Mouse (Mus musculus) kidney, embryonic 16.5 days (tissue): ENCODE results near the gene Krt88. TPM values are rescaled to one million over a fixed set of nuclear protein-coding genes. Genes with fewer than 3 reads are reported as not detected.

Source experiments
- ATAC-seq: fragments of 200-750 bp; cut with Nextera tagmentation; 2 replicates; pipeline ENCODE4 v1.8.0; 2017; ENCODE audit warnings: moderate TSS enrichment; ENCODE audit not compliant: low FRiP score, low TSS enrichment
- H3K27ac ChIP-seq: fragments of 300-500 bp; sonication (generic); 2 replicates; pipeline ENCODE4 v1.5.1; 2014; ENCODE audit warnings: low read length
- H3K27me3 ChIP-seq: fragments of 300-500 bp; sonication (generic); 2 replicates; pipeline ENCODE4 v1.6.1; 2014; ENCODE audit warnings: low read length, control low read depth, mixed read lengths; ENCODE audit not compliant: insufficient read depth
- H3K36me3 ChIP-seq: fragments of 300-500 bp; sonication (generic); 2 replicates; pipeline ENCODE4 v1.6.1; 2014; ENCODE audit warnings: low read length, control low read depth, mixed read lengths; ENCODE audit not compliant: insufficient read depth
- H3K4me1 ChIP-seq: fragments of 300-500 bp; sonication (generic); 2 replicates; pipeline ENCODE4 v1.6.1; 2014; ENCODE audit warnings: low read length, control low read depth, mixed read lengths; ENCODE audit not compliant: insufficient read depth
- H3K4me2 ChIP-seq: fragments of 300-500 bp; sonication (generic); replicated peaks from 2 replicates; pipeline ENCODE4 v1.6.1; 2014; ENCODE audit warnings: low read depth, low read length
- H3K4me3 ChIP-seq: fragments of 300-500 bp; sonication (generic); 2 replicates; pipeline ENCODE4 v1.5.1; 2014; ENCODE audit warnings: mild to moderate bottlenecking, low read length
- H3K9ac ChIP-seq: fragments of 300-500 bp; sonication (generic); replicated peaks from 2 replicates; pipeline ENCODE4 v1.6.1; 2014; ENCODE audit warnings: low read length
- H3K9me3 ChIP-seq: fragments of 300-500 bp; sonication (generic); 2 replicates; pipeline ENCODE4 v1.6.1; 2016; ENCODE audit warnings: low read length, control low read depth
- WGBS: fragments of 180-500 bp; shearing (Covaris S2); extraction: QIAGEN DNeasy Blood & Tissue Kit; methylation state at CpG from one replicate; pipeline ENCODE4 v1.1.7; 2014; 5-methylcytosine and 5-hydroxymethylcytosine counted together
- polyA plus RNA-seq: library from polyadenylated mRNA; unstranded; fragments of >200 nt; fragmentation: Nextera tagmentation; extraction: Ambion mirVana; gene quantifications from 2 replicates; pipeline ENCODE4 v1.2.1, GENCODE M21; 2015

The Krt88 gene
- polyA plus RNA-seq, 1 experiment from 2014 or later: not detected

- Histone ChIP-seq H3K27ac (no peak within 1 kb of the TSS), H3K27me3 (peaks cover 28% of the 10 kb centered on the region), H3K9ac (no peak within 1 kb of the TSS), H3K9me3 (no peaks in the 10 kb centered on the region), H3K4me1 (no peaks in the 10 kb centered on the region; the same call in 1 of the 2 replicates), H3K4me3 (peak within 1 kb of the TSS; percentile 28), H3K4me2 (peak within 1 kb of the TSS; percentile 35), H3K36me3 (no peaks in the 10 kb centered on the region)
- under 1% methylated on average over 34 of the region's 34 CpGs for WGBS
- peak; percentile 39; the same call in 1 of the 2 replicates for ATAC-seq
These were observed 9.0 kb upstream of the Krt88 start, which contains the start of gene Krt87 for GRCm38 (mm10) chr15:101438555-101438954. TSS of gene Krt87 (minus strand) at chr15:101438804.

GRCm38 (mm10) chr15:101440837-101441236, 6.7 kb upstream of the Krt88 start:
- no peak overlapping the region for H3K27ac ChIP-seq
- H3K9me3 ChIP-seq: no peaks in the 10 kb centered on the region
- peaks cover 28% of the 10 kb centered on the region for H3K27me3 ChIP-seq
- H3K4me1 ChIP-seq: no peaks in the 10 kb centered on the region; the same call in 1 of the 2 replicates
- H3K4me2 ChIP-seq: no peak overlapping the region
- WGBS: 71% methylated on average over 4 of the region's 4 CpGs
- H3K36me3 ChIP-seq: no peaks in the 10 kb centered on the region
- no peak overlapping the region for H3K9ac ChIP-seq
- ATAC-seq: no peak
- no peak overlapping the region for H3K4me3 ChIP-seq

- H3K9ac ChIP-seq: no peak overlapping the region
- H3K27me3 ChIP-seq: no peaks in the 10 kb centered on the region
- no peak overlapping the region for H3K4me2 ChIP-seq
- H3K27ac ChIP-seq: no peak overlapping the region
- ATAC-seq: no peak
- no peaks in the 10 kb centered on the region for H3K9me3 ChIP-seq
- no peak overlapping the region for H3K4me3 ChIP-seq
- WGBS: 70% methylated on average over 11 of the region's 11 CpGs
- no peaks in the 10 kb centered on the region for H3K4me1 ChIP-seq
- H3K36me3 ChIP-seq: no peaks in the 10 kb centered on the region
These were observed 972 bp upstream of the Krt88 start for GRCm38 (mm10) chr15:101446572-101446971.

- peak; percentile 51; the same call in 1 of the 2 replicates for ATAC-seq
- WGBS: 7% methylated on average over 13 of the region's 13 CpGs
- H3K27me3 ChIP-seq: no peaks in the 10 kb centered on the region
- H3K9me3 ChIP-seq: peaks cover 3% of the 10 kb centered on the region; the same call in 1 of the 2 replicates
- H3K36me3 ChIP-seq: no peaks in the 10 kb centered on the region
- H3K4me3 ChIP-seq: no peak overlapping the region
- no peaks in the 10 kb centered on the region for H3K4me1 ChIP-seq
- no peak overlapping the region for H3K9ac ChIP-seq
- no peak overlapping the region for H3K4me2 ChIP-seq
- H3K27ac ChIP-seq: no peak overlapping the region
These were observed 5.7 kb downstream of the Krt88 start for GRCm38 (mm10) chr15:101453093-101453736.

- no peak for ATAC-seq
- Histone ChIP-seq H3K4me2 (no peak overlapping the region), H3K27ac (no peak overlapping the region), H3K4me3 (no peak overlapping the region), H3K4me1 (no peaks in the 10 kb centered on the region), H3K27me3 (no peaks in the 10 kb centered on the region), H3K36me3 (no peaks in the 10 kb centered on the region), H3K9me3 (peaks cover 3% of the 10 kb centered on the region; the same call in 1 of the 2 replicates), H3K9ac (no peak overlapping the region)
- WGBS: 87% methylated on average over 8 of the region's 8 CpGs
These were observed 7.2 kb downstream of the Krt88 start for GRCm38 (mm10) chr15:101454774-101455173.

GRCm38 (mm10) chr15:101455292-101455691, 7.7 kb downstream of the Krt88 start:
- H3K27ac ChIP-seq: no peak overlapping the region
- H3K4me3 ChIP-seq: no peak overlapping the region
- no peak overlapping the region for H3K4me2 ChIP-seq
- no peak overlapping the region for H3K9ac ChIP-seq
- no peak for ATAC-seq
- WGBS: 62% methylated on average over 2 of the region's 2 CpGs
- no peaks in the 10 kb centered on the region for H3K27me3 ChIP-seq
- H3K9me3 ChIP-seq: peaks cover 3% of the 10 kb centered on the region; the same call in 1 of the 2 replicates
- no peaks in the 10 kb centered on the region for H3K36me3 ChIP-seq
- no peaks in the 10 kb centered on the region for H3K4me1 ChIP-seq

GRCm38 (mm10) chr15:101455891-101456290, 8.3 kb downstream of the Krt88 start:
- 93% methylated on average over 6 of the region's 6 CpGs for WGBS
- H3K4me3 ChIP-seq: no peak overlapping the region

GRCm38 (mm10) chr15:101458361-101458930, 10.9 kb downstream of the Krt88 start:
- H3K27me3 ChIP-seq: no peaks in the 10 kb centered on the region
- 52% methylated on average over 16 of the region's 16 CpGs for WGBS
- H3K4me1 ChIP-seq: no peaks in the 10 kb centered on the region
- no peak for ATAC-seq
- H3K9ac ChIP-seq: no peak overlapping the region
- no peak overlapping the region for H3K4me3 ChIP-seq
- H3K27ac ChIP-seq: no peak overlapping the region
- H3K36me3 ChIP-seq: no peaks in the 10 kb centered on the region
- H3K9me3 ChIP-seq: peaks cover 3% of the 10 kb centered on the region; the same call in 1 of the 2 replicates
- no peak overlapping the region for H3K4me2 ChIP-seq

More at GRCm38 (mm10) chr15:101455891-101456290, 8.3 kb downstream of the Krt88 start:
- ATAC-seq: no peak
- no peaks in the 10 kb centered on the region for H3K4me1 ChIP-seq
- H3K9me3 ChIP-seq: peaks cover 3% of the 10 kb centered on the region; the same call in 1 of the 2 replicates
- H3K9ac ChIP-seq: no peak overlapping the region
- no peak overlapping the region for H3K4me2 ChIP-seq
- H3K27me3 ChIP-seq: no peaks in the 10 kb centered on the region
- no peak overlapping the region for H3K27ac ChIP-seq
- H3K36me3 ChIP-seq: no peaks in the 10 kb centered on the region

- no peak for ATAC-seq
- peaks cover 3% of the 10 kb centered on the region; the same call in 1 of the 2 replicates for H3K9me3 ChIP-seq
- no peaks in the 10 kb centered on the region for H3K4me1 ChIP-seq
These were observed 11.7 kb downstream of the Krt88 start for GRCm38 (mm10) chr15:101459283-101459682.

GRCm38 (mm10) chr15:101463651-101464050, 16.1 kb downstream of the Krt88 start, which contains the start of gene Krt81:
TSS of gene Krt81 (minus strand) at chr15:101463751.
- Histone ChIP-seq H3K4me1 (no peaks in the 10 kb centered on the region), H3K9me3 (no peaks in the 10 kb centered on the region), H3K9ac (no peak within 1 kb of the TSS), H3K4me3 (no peak within 1 kb of the TSS), H3K36me3 (no peaks in the 10 kb centered on the region), H3K4me2 (no peak within 1 kb of the TSS), H3K27me3 (no peaks in the 10 kb centered on the region), H3K27ac (no peak within 1 kb of the TSS)
- no peak for ATAC-seq
- WGBS: 78% methylated on average over 13 of the region's 13 CpGs

More at GRCm38 (mm10) chr15:101459283-101459682, 11.7 kb downstream of the Krt88 start:
- 65% methylated on average over 14 of the region's 14 CpGs for WGBS
- no peak overlapping the region for H3K9ac ChIP-seq
- no peak overlapping the region for H3K4me3 ChIP-seq
- no peaks in the 10 kb centered on the region for H3K27me3 ChIP-seq
- no peak overlapping the region for H3K4me2 ChIP-seq
- no peak overlapping the region for H3K27ac ChIP-seq
- no peaks in the 10 kb centered on the region for H3K36me3 ChIP-seq
